Mouse (Mus musculus): ENCODE measurements around the gene Ins2.

- TF ChIP-seq CTCF (IDR thresholded peaks at IDR 0.05; ENCODE audit: control insufficient read depth, insufficient read depth, insufficient read length), result no peak
- no peak for TF ChIP-seq MYOG (IDR thresholded peaks at IDR 0.05; ENCODE audit: control insufficient read depth, extremely low read depth, insufficient read length)
Measured at GRCm38 (mm10) chr7:142645045-142645444, 98.1 kb downstream of the Ins2 start.

All from C2C12 (cell line).